Mouse (Mus musculus) bone marrow macrophage, adult 2 months (primary cell): ENCODE results near the gene Tirap.

ENCODE experiments used
- CTCF ChIP-seq: IDR thresholded peaks from 2 replicates; pipeline ENCODE4 v1.5.1; 2012; ENCODE audit warnings: low read depth, mild to moderate bottlenecking, low read length, moderate library complexity
- POLR2A ChIP-seq: IDR thresholded peaks from 2 replicates; pipeline ENCODE4 v1.6.1; 2012; ENCODE audit warnings: mild to moderate bottlenecking, low read depth, low read length, borderline replicate concordance

DNA sequence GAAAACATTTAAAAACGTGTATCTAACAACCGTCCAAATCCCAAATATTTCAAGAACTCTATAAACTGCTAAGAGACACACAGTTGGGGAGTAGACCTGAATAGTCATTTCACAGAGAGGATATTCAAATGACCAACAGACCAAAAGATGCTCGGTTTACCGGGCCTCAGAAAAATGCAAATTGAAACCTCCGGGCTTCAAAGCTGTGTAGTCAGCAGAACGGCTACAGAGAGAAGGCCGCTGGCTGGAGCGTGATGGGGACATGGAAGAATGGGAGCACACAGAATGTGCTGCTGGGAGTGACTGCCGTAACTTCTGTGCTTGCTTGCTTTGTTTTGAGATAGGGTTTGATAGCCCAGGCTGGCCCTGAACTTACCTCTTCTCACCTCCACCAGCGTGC is 1.7 kb downstream of the Tirap start:
- TF ChIP-seq POLR2A (no peak), CTCF (no peak)
